Mouse (Mus musculus): ENCODE measurements around the gene Rps15.

- TF ChIP-seq MXI1 (IDR thresholded peaks at IDR 0.05; ENCODE audit: low read depth, low read length) (no peak), KAT2A (IDR thresholded peaks at IDR 0.05; ENCODE audit: insufficient replicate concordance, low read length) (no peak), POLR2A (IDR thresholded peaks at IDR 0.05; ENCODE audit: low read depth, low read length) (no peak), HCFC1 (IDR thresholded peaks at IDR 0.05; ENCODE audit: low read depth, low read length) (no peak), MEF2A (IDR thresholded peaks at IDR 0.05; ENCODE audit: borderline replicate concordance, low read depth, low read length) (no peak)
These were observed 33.3 kb upstream of the Rps15 start for GRCm38 (mm10) chr10:80258752-80259462.
